Mouse (Mus musculus) liver, embryonic 11.5 days (tissue): ENCODE measurements at regions not wholly inside any gene's neighbourhood (a gene's known extent, or its start where the extent isn't known, plus 50 kb on each side); places are given as distances from the start of the nearest gene placed in this dataset.

ENCODE experiments used
- ATAC-seq: fragments of 200-750 bp; cut with Nextera tagmentation; replicated peaks from 2 replicates; pipeline ENCODE4 v1.8.0; 2017; ENCODE audit warnings: moderate number of reproducible peaks, mild to moderate bottlenecking, moderate TSS enrichment, moderate library complexity; ENCODE audit not compliant: low FRiP score
- DNase-seq: peaks from one replicate; pipeline ENCODE4 v3.0.0-alpha.2; 2017; ENCODE audit warnings: low spot score
- H3K27ac ChIP-seq: fragments of 300-500 bp; sonication (generic); 2 replicates; pipeline ENCODE4 v1.5.1; 2014; ENCODE audit warnings: mild to moderate bottlenecking, low read depth, low read length, control low read depth
- H3K27me3 ChIP-seq: fragments of 300-500 bp; sonication (generic); replicated peaks from 2 replicates; pipeline ENCODE4 v1.6.1; 2014; ENCODE audit warnings: low read length, mixed read lengths; ENCODE audit not compliant: control insufficient read depth, insufficient read depth
- H3K36me3 ChIP-seq: fragments of 300-500 bp; sonication (generic); 2 replicates; pipeline ENCODE4 v1.6.1; 2014; ENCODE audit warnings: mild to moderate bottlenecking, low read length, moderate library complexity, mixed read lengths; ENCODE audit not compliant: control insufficient read depth, insufficient read depth
- H3K4me1 ChIP-seq: fragments of 300-500 bp; sonication (generic); replicated peaks from 2 replicates; pipeline ENCODE4 v1.6.1; 2014; ENCODE audit warnings: low read length, mixed read lengths; ENCODE audit not compliant: control insufficient read depth, insufficient read depth
- H3K4me2 ChIP-seq: fragments of 300-500 bp; sonication (generic); 2 replicates; pipeline ENCODE4 v1.6.1; 2014; ENCODE audit warnings: mild to moderate bottlenecking, control low read depth, moderate library complexity
- H3K4me3 ChIP-seq: fragments of 300-500 bp; sonication (generic); 2 replicates; pipeline ENCODE4 v1.5.1; 2014; ENCODE audit warnings: low read depth, low read length, control low read depth
- H3K9ac ChIP-seq: fragments of 300-500 bp; sonication (generic); 2 replicates; pipeline ENCODE4 v1.6.1; 2014; ENCODE audit warnings: low read depth, low read length, control low read depth
- H3K9me3 ChIP-seq: fragments of 300-500 bp; sonication (generic); 2 replicates; pipeline ENCODE4 v1.6.1; 2016; ENCODE audit warnings: low read length, inconsistent platforms, mixed read lengths; ENCODE audit not compliant: control insufficient read depth
- WGBS: fragments of 180-500 bp; shearing (Covaris S2); extraction: QIAGEN DNeasy Blood & Tissue Kit; methylation state at CpG from one replicate; pipeline ENCODE4 v1.1.7; 2014; 5-methylcytosine and 5-hydroxymethylcytosine counted together

GRCm38 (mm10) chr5:43125774-43126536, 107.0 kb upstream of the Cpeb2 start:
- Histone ChIP-seq H3K9me3 (no peaks in the 10 kb centered on the region), H3K27ac (no peak overlapping the region), H3K4me1 (no peaks in the 10 kb centered on the region), H3K4me3 (no peak overlapping the region), H3K36me3 (no peaks in the 10 kb centered on the region), H3K27me3 (no peaks in the 10 kb centered on the region), H3K9ac (no peak overlapping the region), H3K4me2 (no peak overlapping the region)
- no peak for ATAC-seq
- no peak for DNase-seq
- 72% methylated on average over 3 of the region's 3 CpGs for WGBS

DNA sequence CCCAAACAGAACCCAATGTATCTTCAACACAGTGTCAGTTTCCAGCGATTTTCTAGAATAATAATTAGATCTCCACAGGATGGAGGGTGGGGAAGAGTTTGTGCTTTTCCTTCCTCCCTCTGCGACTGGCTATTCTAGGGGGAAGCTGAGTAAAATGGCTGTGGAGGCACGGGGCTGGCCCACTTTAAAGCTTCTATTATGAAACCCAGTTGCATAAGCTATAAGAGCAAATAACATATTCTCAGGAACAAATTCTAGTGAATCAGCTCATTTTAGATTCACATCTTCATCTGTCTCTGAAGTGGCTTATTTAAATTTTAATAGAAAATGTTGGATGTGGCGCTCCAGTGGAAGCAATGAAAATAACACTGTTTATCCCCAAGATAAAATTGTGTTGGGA, 102.6 kb upstream of the Cpeb2 start:
- no peak overlapping the region for H3K9ac ChIP-seq
- H3K27ac ChIP-seq, result no peak overlapping the region
- WGBS, result 68% methylated on average over 4 of the region's 4 CpGs
- H3K4me1 ChIP-seq, result no peaks in the 10 kb centered on the region
- no peaks in the 10 kb centered on the region for H3K9me3 ChIP-seq
- no peak for DNase-seq
- no peak for ATAC-seq
- H3K4me3 ChIP-seq, result no peak overlapping the region
- no peak overlapping the region for H3K4me2 ChIP-seq
- H3K36me3 ChIP-seq, result no peaks in the 10 kb centered on the region
- no peaks in the 10 kb centered on the region for H3K27me3 ChIP-seq

- H3K4me3 ChIP-seq, result no peak overlapping the region
- H3K9me3 ChIP-seq, result no peaks in the 10 kb centered on the region
- H3K9ac ChIP-seq, result no peak overlapping the region
- H3K4me2 ChIP-seq, result no peak overlapping the region
- no peaks in the 10 kb centered on the region for H3K27me3 ChIP-seq
- no peaks in the 10 kb centered on the region for H3K36me3 ChIP-seq
- WGBS, result 80% methylated on average over 5 of the region's 5 CpGs
- no peaks in the 10 kb centered on the region for H3K4me1 ChIP-seq
- ATAC-seq (no peak), DNase-seq (no peak)
- H3K27ac ChIP-seq, result no peak overlapping the region
These were observed 101.9 kb upstream of the Cpeb2 start for GRCm38 (mm10) chr5:43130901-43131557.

DNA sequence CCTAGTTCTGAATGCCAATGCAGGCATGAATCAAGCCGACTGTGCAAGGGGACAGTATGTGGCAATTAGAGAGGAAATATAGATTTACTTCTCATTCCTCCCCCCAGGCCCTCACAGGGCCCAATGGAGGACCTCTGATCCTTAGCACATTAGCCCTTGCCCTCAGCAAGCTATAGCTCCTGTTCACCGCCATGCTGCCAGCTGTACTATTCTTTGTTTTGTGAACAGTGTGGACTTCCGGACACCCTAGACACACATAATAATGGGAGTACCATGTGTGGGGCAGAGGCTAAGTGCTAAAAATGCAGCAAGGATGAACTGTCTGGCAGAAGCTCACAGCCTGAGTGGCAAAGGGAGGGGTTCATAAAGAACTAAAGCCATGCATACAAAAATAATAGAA, 99.3 kb upstream of the Cpeb2 start:
- H3K4me1 ChIP-seq, result no peaks in the 10 kb centered on the region
- no peaks in the 10 kb centered on the region for H3K36me3 ChIP-seq
- no peak overlapping the region for H3K4me3 ChIP-seq
- H3K4me2 ChIP-seq, result no peak overlapping the region
- ATAC-seq (no peak), DNase-seq (no peak)
- 94% methylated on average over 3 of the region's 3 CpGs for WGBS
- no peaks in the 10 kb centered on the region for H3K9me3 ChIP-seq
- H3K27me3 ChIP-seq, result no peaks in the 10 kb centered on the region
- H3K27ac ChIP-seq, result no peak overlapping the region
- no peak overlapping the region for H3K9ac ChIP-seq

GRCm38 (mm10) chr5:43136142-43136541, 96.8 kb upstream of the Cpeb2 start:
- no peak for ATAC-seq
- H3K4me2 ChIP-seq, result no peak overlapping the region
- WGBS, result 84% methylated on average over 4 of the region's 4 CpGs

DNA sequence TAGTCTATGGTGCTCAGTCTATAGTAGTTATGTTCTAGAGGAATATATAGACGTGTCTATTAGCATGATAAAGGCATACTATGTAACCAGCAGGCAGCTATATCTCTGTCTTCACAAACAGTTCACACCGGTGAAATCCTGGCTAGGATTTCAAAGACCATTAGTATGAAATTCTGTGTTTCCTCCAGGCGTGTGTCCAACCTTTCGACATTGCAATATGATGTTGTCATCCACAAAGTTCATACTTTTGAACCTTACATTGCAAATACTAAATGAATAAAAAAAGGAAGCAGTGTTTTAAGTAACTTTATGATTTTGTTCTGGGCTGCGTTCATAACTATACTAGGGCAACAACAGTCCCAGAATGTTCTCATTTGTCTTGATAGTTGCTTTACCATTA, 95.2 kb upstream of the Cpeb2 start:
- H3K9me3 ChIP-seq, result no peaks in the 10 kb centered on the region
- H3K36me3 ChIP-seq, result no peaks in the 10 kb centered on the region
- H3K4me3 ChIP-seq, result no peak overlapping the region
- DNase-seq (no peak), ATAC-seq (no peak)
- H3K27ac ChIP-seq, result no peak overlapping the region
- H3K9ac ChIP-seq, result no peak overlapping the region
- no peak overlapping the region for H3K4me2 ChIP-seq
- no peaks in the 10 kb centered on the region for H3K4me1 ChIP-seq
- WGBS, result 81% methylated on average over 5 of the region's 5 CpGs
- no peaks in the 10 kb centered on the region for H3K27me3 ChIP-seq

More at GRCm38 (mm10) chr5:43136142-43136541, 96.8 kb upstream of the Cpeb2 start:
- Histone ChIP-seq H3K4me1 (no peaks in the 10 kb centered on the region), H3K9me3 (no peaks in the 10 kb centered on the region), H3K36me3 (no peaks in the 10 kb centered on the region), H3K27me3 (no peaks in the 10 kb centered on the region), H3K9ac (no peak overlapping the region), H3K27ac (no peak overlapping the region), H3K4me3 (no peak overlapping the region)
- DNase-seq, result no peak

DNA sequence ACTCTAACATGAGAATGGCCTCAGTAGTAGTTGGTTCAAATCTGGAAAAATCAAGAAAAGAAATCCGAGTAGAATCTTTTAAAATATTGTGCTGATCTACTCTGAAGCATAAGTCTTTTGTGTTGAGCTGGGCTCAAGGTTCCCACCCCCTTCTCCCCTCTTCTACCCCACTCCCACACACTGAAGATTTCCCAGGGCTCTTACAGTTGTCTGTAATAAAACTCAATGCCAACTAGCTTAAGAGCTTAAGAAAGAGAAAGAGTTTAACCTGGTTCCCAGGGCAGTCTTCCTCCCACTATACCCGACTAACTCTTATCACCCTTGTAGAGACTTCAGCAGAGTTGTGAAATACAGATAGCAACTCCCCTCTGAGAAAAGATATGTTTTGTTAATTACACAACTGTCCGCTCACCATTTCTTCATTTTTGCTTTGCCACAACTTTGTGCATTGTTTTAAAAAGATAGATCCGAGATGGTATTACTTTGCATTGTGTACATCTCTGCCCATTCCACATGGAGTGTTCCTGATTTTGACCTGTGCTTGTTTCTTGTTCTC, 94.0 kb upstream of the Cpeb2 start:
- no peak for ATAC-seq
- H3K4me2 ChIP-seq, result no peak overlapping the region
- 78% methylated on average over 4 of the region's 4 CpGs for WGBS

GRCm38 (mm10) chr5:43139813-43140212, 93.2 kb upstream of the Cpeb2 start:
- WGBS, result 74% methylated on average over 1 of the region's 1 CpGs
- H3K27me3 ChIP-seq, result no peaks in the 10 kb centered on the region

More for the DNA sequence above, 94.0 kb upstream of the Cpeb2 start:
- no peak for DNase-seq
- H3K9me3 ChIP-seq, result no peaks in the 10 kb centered on the region
- H3K4me1 ChIP-seq, result no peaks in the 10 kb centered on the region
- H3K4me3 ChIP-seq, result no peak overlapping the region
- no peaks in the 10 kb centered on the region for H3K27me3 ChIP-seq
- H3K9ac ChIP-seq, result no peak overlapping the region
- no peaks in the 10 kb centered on the region for H3K36me3 ChIP-seq
- H3K27ac ChIP-seq, result no peak overlapping the region

GRCm38 (mm10) chr5:43145939-43146338, 87.0 kb upstream of the Cpeb2 start:
- H3K4me1 ChIP-seq, result no peaks in the 10 kb centered on the region
- 82% methylated on average over 6 of the region's 6 CpGs for WGBS
- no peaks in the 10 kb centered on the region for H3K9me3 ChIP-seq
- DNase-seq (no peak), ATAC-seq (no peak)
- no peak overlapping the region for H3K4me2 ChIP-seq
- H3K9ac ChIP-seq, result no peak overlapping the region
- H3K27ac ChIP-seq, result no peak overlapping the region
- no peak overlapping the region for H3K4me3 ChIP-seq
- H3K27me3 ChIP-seq, result no peaks in the 10 kb centered on the region
- H3K36me3 ChIP-seq, result no peaks in the 10 kb centered on the region

More at GRCm38 (mm10) chr5:43139813-43140212, 93.2 kb upstream of the Cpeb2 start:
- no peak for DNase-seq
- Histone ChIP-seq H3K4me2 (no peak overlapping the region), H3K4me1 (no peaks in the 10 kb centered on the region), H3K4me3 (no peak overlapping the region), H3K36me3 (no peaks in the 10 kb centered on the region), H3K9me3 (no peaks in the 10 kb centered on the region), H3K27ac (no peak overlapping the region), H3K9ac (no peak overlapping the region)
- no peak for ATAC-seq
